Mouse (Mus musculus): ENCODE results near the gene Fxyd6. TPM values are rescaled to one million over a fixed set of nuclear protein-coding genes. Genes with fewer than 3 reads are reported as not detected.

Fxyd6 gene
- polyA plus RNA-seq, 1 experiment: not detected

- H3K4me3 ChIP-seq (ENCODE audit: insufficient read depth, low read depth, low read length): no peak overlapping the region
- no peak overlapping the region for H3K27ac ChIP-seq (ENCODE audit: insufficient read depth, low read depth, low read length)
- peaks cover 24% of the 10 kb centered on the region for H3K4me1 ChIP-seq (ENCODE audit: control insufficient read depth, insufficient read depth, low read length)
- WGBS: 91% methylated on average over 6 of the region's 6 CpGs
- TF ChIP-seq POLR2A (IDR thresholded peaks at IDR 0.05; ENCODE audit: insufficient read depth, low read depth, low read length): no peak
- TF ChIP-seq CTCF (IDR thresholded peaks at IDR 0.05; ENCODE audit: insufficient read depth, low read depth, low read length): no peak
Observed at GRCm38 (mm10) chr9:45383883-45384282, 13.9 kb downstream of the Fxyd6 start.

- H3K27ac ChIP-seq (ENCODE audit: insufficient read depth, low read depth, low read length): no peak overlapping the region
- TF ChIP-seq CTCF (IDR thresholded peaks at IDR 0.05; ENCODE audit: insufficient read depth, low read depth, low read length): no peak
- no peak for TF ChIP-seq POLR2A (IDR thresholded peaks at IDR 0.05; ENCODE audit: insufficient read depth, low read depth, low read length)
- 89% methylated on average over 5 of the region's 5 CpGs for WGBS
- H3K4me1 ChIP-seq (ENCODE audit: control insufficient read depth, insufficient read depth, low read length): peaks cover 7% of the 10 kb centered on the region; the same call in 1 of the 2 replicates
- H3K4me3 ChIP-seq (ENCODE audit: insufficient read depth, low read depth, low read length): no peak overlapping the region
Observed at GRCm38 (mm10) chr9:45386698-45387097, 16.7 kb downstream of the Fxyd6 start.

- Histone ChIP-seq H3K27ac (ENCODE audit: insufficient read depth, low read depth, low read length) (no peak overlapping the region), H3K4me1 (ENCODE audit: control insufficient read depth, insufficient read depth, low read length) (peaks cover 2% of the 10 kb centered on the region; the same call in 1 of the 2 replicates), H3K4me3 (ENCODE audit: insufficient read depth, low read depth, low read length) (no peak overlapping the region)
- TF ChIP-seq CTCF (IDR thresholded peaks at IDR 0.05; ENCODE audit: insufficient read depth, low read depth, low read length) (peak; percentile 75), POLR2A (IDR thresholded peaks at IDR 0.05; ENCODE audit: insufficient read depth, low read depth, low read length) (no peak)
- WGBS: 40% methylated on average over 12 of the region's 12 CpGs
Observed at GRCm38 (mm10) chr9:45388385-45388994, 18.5 kb downstream of the Fxyd6 start.

GRCm38 (mm10) chr9:45389596-45389995 is 19.6 kb downstream of the Fxyd6 start:
- WGBS: 92% methylated on average over 8 of the region's 8 CpGs
- TF ChIP-seq POLR2A (IDR thresholded peaks at IDR 0.05; ENCODE audit: insufficient read depth, low read depth, low read length) (no peak), CTCF (IDR thresholded peaks at IDR 0.05; ENCODE audit: insufficient read depth, low read depth, low read length) (no peak)
- H3K4me3 ChIP-seq (ENCODE audit: insufficient read depth, low read depth, low read length): no peak overlapping the region

GRCm38 (mm10) chr9:45391299-45391698 is 21.3 kb downstream of the Fxyd6 start:
- peaks cover 2% of the 10 kb centered on the region; the same call in 1 of the 2 replicates for H3K4me1 ChIP-seq (ENCODE audit: control insufficient read depth, insufficient read depth, low read length)
- no peak for TF ChIP-seq POLR2A (IDR thresholded peaks at IDR 0.05; ENCODE audit: insufficient read depth, low read depth, low read length)
- TF ChIP-seq CTCF (IDR thresholded peaks at IDR 0.05; ENCODE audit: insufficient read depth, low read depth, low read length): no peak
- H3K4me3 ChIP-seq (ENCODE audit: insufficient read depth, low read depth, low read length): no peak overlapping the region
- WGBS: 88% methylated on average over 7 of the region's 7 CpGs
- H3K27ac ChIP-seq (ENCODE audit: insufficient read depth, low read depth, low read length): no peak overlapping the region

More at GRCm38 (mm10) chr9:45389596-45389995, 19.6 kb downstream of the Fxyd6 start:
- H3K27ac ChIP-seq (ENCODE audit: insufficient read depth, low read depth, low read length): no peak overlapping the region
- H3K4me1 ChIP-seq (ENCODE audit: control insufficient read depth, insufficient read depth, low read length): peaks cover 2% of the 10 kb centered on the region; the same call in 1 of the 2 replicates

- H3K27ac ChIP-seq (ENCODE audit: insufficient read depth, low read depth, low read length): no peak overlapping the region
- WGBS: 86% methylated on average over 6 of the region's 6 CpGs
- no peaks in the 10 kb centered on the region for H3K4me1 ChIP-seq (ENCODE audit: control insufficient read depth, insufficient read depth, low read length)
- H3K4me3 ChIP-seq (ENCODE audit: insufficient read depth, low read depth, low read length): no peak overlapping the region
- TF ChIP-seq POLR2A (IDR thresholded peaks at IDR 0.05; ENCODE audit: insufficient read depth, low read depth, low read length) (no peak), CTCF (IDR thresholded peaks at IDR 0.05; ENCODE audit: insufficient read depth, low read depth, low read length) (no peak)
Observed at GRCm38 (mm10) chr9:45395218-45395617, 25.2 kb downstream of the Fxyd6 start.

- TF ChIP-seq CTCF (IDR thresholded peaks at IDR 0.05; ENCODE audit: insufficient read depth, low read depth, low read length) (no peak), POLR2A (IDR thresholded peaks at IDR 0.05; ENCODE audit: insufficient read depth, low read depth, low read length) (no peak)
- WGBS: 89% methylated on average over 3 of the region's 3 CpGs
- Histone ChIP-seq H3K4me3 (ENCODE audit: insufficient read depth, low read depth, low read length) (no peak overlapping the region), H3K27ac (ENCODE audit: insufficient read depth, low read depth, low read length) (no peak overlapping the region), H3K4me1 (ENCODE audit: control insufficient read depth, insufficient read depth, low read length) (no peaks in the 10 kb centered on the region)
Observed at GRCm38 (mm10) chr9:45395796-45396195, 25.8 kb downstream of the Fxyd6 start.

GRCm38 (mm10) chr9:45398336-45398735 is 28.4 kb downstream of the Fxyd6 start:
- Histone ChIP-seq H3K4me3 (ENCODE audit: insufficient read depth, low read depth, low read length) (no peak overlapping the region), H3K4me1 (ENCODE audit: control insufficient read depth, insufficient read depth, low read length) (no peaks in the 10 kb centered on the region), H3K27ac (ENCODE audit: insufficient read depth, low read depth, low read length) (no peak overlapping the region)
- 52% methylated on average over 1 of the region's 1 CpGs for WGBS
- TF ChIP-seq POLR2A (IDR thresholded peaks at IDR 0.05; ENCODE audit: insufficient read depth, low read depth, low read length) (no peak), CTCF (IDR thresholded peaks at IDR 0.05; ENCODE audit: insufficient read depth, low read depth, low read length) (no peak)

GRCm38 (mm10) chr9:45399434-45399833 is 29.4 kb downstream of the Fxyd6 start, which contains the start of gene Fxyd2:
Gene Fxyd2 (plus strand): TSS chr9:45399669.
- Histone ChIP-seq H3K4me3 (ENCODE audit: insufficient read depth, low read depth, low read length) (no peak within 1 kb of the TSS), H3K4me1 (ENCODE audit: control insufficient read depth, insufficient read depth, low read length) (no peaks in the 10 kb centered on the region), H3K27ac (ENCODE audit: insufficient read depth, low read depth, low read length) (no peak within 1 kb of the TSS)
- TF ChIP-seq CTCF (IDR thresholded peaks at IDR 0.05; ENCODE audit: insufficient read depth, low read depth, low read length) (no peak), POLR2A (IDR thresholded peaks at IDR 0.05; ENCODE audit: insufficient read depth, low read depth, low read length) (no peak)
- WGBS: 87% methylated on average over 4 of the region's 4 CpGs

Data from olfactory bulb, adult 2 months (tissue).